Mouse (Mus musculus) layer of hippocampus, postnatal 10 days (tissue): ENCODE results near the gene Tbl2. TPM values are rescaled to one million over a fixed set of nuclear protein-coding genes. Genes with fewer than 3 reads are reported as not detected.

Experiments used
- DNase-seq, 2 experiments: peaks; one replicate each; pipeline ENCODE4 v3.0.0; 2021; ENCODE audit warnings: low spot score in 2 of 2
- total RNA-seq, 2 experiments: library from RNA; stranded (reverse); gene quantifications; 2 replicates each; pipeline ENCODE4 v1.2.3; 2021

Gene Tbl2
- total RNA-seq, 2 experiments from 2014 or later: 23.0 to 23.7 TPM

GRCm38 (mm10) chr5:135148715-135149052 lies 773 bp upstream of the Tbl2 start:
- no peak for DNase-seq

GRCm38 (mm10) chr5:135149820-135150178 lies 342 bp downstream of the Tbl2 start:
- no peak for DNase-seq

- DNase-seq: no peak
These were observed 7.0 kb downstream of the Tbl2 start for GRCm38 (mm10) chr5:135156496-135156895.

- DNase-seq: peak in 1 of 2 experiments; percentile 48
These were observed 11.8 kb downstream of the Tbl2 start for GRCm38 (mm10) chr5:135161221-135161620.

- no peak for DNase-seq
These were observed 12.2 kb downstream of the Tbl2 start for GRCm38 (mm10) chr5:135161650-135162049.

- no peak for DNase-seq
These were observed 12.9 kb downstream of the Tbl2 start for GRCm38 (mm10) chr5:135162361-135162760.

- DNase-seq: no peak
These were observed 13.4 kb downstream of the Tbl2 start for GRCm38 (mm10) chr5:135162821-135163220.

GRCm38 (mm10) chr5:135166909-135167308 lies 17.5 kb downstream of the Tbl2 start:
- no peak for DNase-seq

- DNase-seq: no peak
These were observed 18.0 kb downstream of the Tbl2 start for GRCm38 (mm10) chr5:135167469-135167868.

GRCm38 (mm10) chr5:135168063-135169062 lies 18.9 kb downstream of the Tbl2 start, which contains the start of gene Bcl7b:
Gene Bcl7b (plus strand): TSS chr5:135168283.
- DNase-seq: peak; percentile 93 to 95

GRCm38 (mm10) chr5:135169479-135169878 lies 20.0 kb downstream of the Tbl2 start:
- DNase-seq: no peak

- no peak for DNase-seq
These were observed 22.3 kb downstream of the Tbl2 start for GRCm38 (mm10) chr5:135171688-135172220.

GRCm38 (mm10) chr5:135172986-135173385 lies 23.5 kb downstream of the Tbl2 start:
- no peak for DNase-seq

GRCm38 (mm10) chr5:135175086-135175485 lies 25.6 kb downstream of the Tbl2 start:
- no peak for DNase-seq

GRCm38 (mm10) chr5:135178523-135178922 lies 29.1 kb downstream of the Tbl2 start:
- no peak for DNase-seq

- DNase-seq: no peak
These were observed 29.5 kb downstream of the Tbl2 start for GRCm38 (mm10) chr5:135178996-135179395.

- no peak for DNase-seq
These were observed 30.2 kb downstream of the Tbl2 start for GRCm38 (mm10) chr5:135179616-135180015.

- no peak for DNase-seq
These were observed 31.3 kb downstream of the Tbl2 start for GRCm38 (mm10) chr5:135180796-135181195.

- no peak for DNase-seq
These were observed 32.3 kb downstream of the Tbl2 start for GRCm38 (mm10) chr5:135181776-135182175.

- DNase-seq: peak in 1 of 2 experiments; percentile 28
These were observed 33.8 kb downstream of the Tbl2 start for GRCm38 (mm10) chr5:135183131-135183861.

GRCm38 (mm10) chr5:135185016-135185415 lies 35.6 kb downstream of the Tbl2 start:
- no peak for DNase-seq

- DNase-seq: no peak
These were observed 36.1 kb downstream of the Tbl2 start for GRCm38 (mm10) chr5:135185596-135185995.
